Mouse (Mus musculus) C2C12 (cell line): ENCODE measurements around the gene N4bp2l1.

Experiments
- CEBPB ChIP-seq: IDR thresholded peaks from one replicate; pipeline ENCODE4 v1.6.1; 2011; ENCODE audit warnings: low read depth, mild to moderate bottlenecking, control low read depth, moderate library complexity
- CTCF ChIP-seq: IDR thresholded peaks from one replicate; pipeline ENCODE4 v1.5.1; 2011; ENCODE audit not compliant: control insufficient read depth, insufficient read depth, insufficient read length
- MAX ChIP-seq: IDR thresholded peaks from one replicate; pipeline ENCODE4 v1.6.1; 2011; ENCODE audit warnings: mild to moderate bottlenecking, control low read depth

- TF ChIP-seq CTCF (no peak), CEBPB (no peak), MAX (peak; percentile 98)
These were observed 74.8 kb downstream of the N4bp2l1 start, which contains the start of gene Brca2 for GRCm38 (mm10) chr5:150521937-150522866.
